Mouse (Mus musculus) left cerebral cortex, adult 11 months (tissue): ENCODE data around the gene Aqp1.

Experiments used
- DNase-seq: peaks from one replicate; pipeline ENCODE4 v3.0.0; 2022; ENCODE audit warnings: low spot score

Gene Aqp1

GRCm38 (mm10) chr6:55332100-55332772 lies 4.0 kb upstream of the Aqp1 start:
- DNase-seq, result no peak

DNA sequence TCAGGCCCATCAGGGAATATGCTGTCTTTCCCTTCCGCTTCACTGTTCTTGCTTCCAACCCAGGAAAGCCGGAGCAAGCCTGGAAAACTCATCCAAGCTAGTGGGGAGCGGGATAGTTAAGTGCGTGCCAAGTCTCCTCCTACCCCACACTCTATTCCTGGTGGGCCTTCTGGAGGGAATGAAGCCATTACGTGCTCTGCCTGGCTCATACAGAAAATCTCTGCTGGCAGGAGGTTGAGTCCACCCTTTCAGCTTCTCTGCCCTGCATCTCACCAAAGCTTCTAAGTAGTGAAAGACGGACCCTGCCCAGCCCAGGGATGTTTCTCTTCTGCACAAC lies 3.5 kb upstream of the Aqp1 start:
- DNase-seq, result no peak

GRCm38 (mm10) chr6:55337242-55337641 lies 1.0 kb downstream of the Aqp1 start:
- no peak for DNase-seq

- no peak for DNase-seq
Observed at GRCm38 (mm10) chr6:55338077-55338476, 1.8 kb downstream of the Aqp1 start.

- DNase-seq, result no peak
Observed at GRCm38 (mm10) chr6:55338934-55339825, 2.9 kb downstream of the Aqp1 start.

GRCm38 (mm10) chr6:55341688-55342087 lies 5.5 kb downstream of the Aqp1 start:
- no peak for DNase-seq

- no peak for DNase-seq
Observed at GRCm38 (mm10) chr6:55342328-55342727, 6.1 kb downstream of the Aqp1 start.

- DNase-seq, result no peak
Observed at GRCm38 (mm10) chr6:55343446-55343845, 7.2 kb downstream of the Aqp1 start.

DNA sequence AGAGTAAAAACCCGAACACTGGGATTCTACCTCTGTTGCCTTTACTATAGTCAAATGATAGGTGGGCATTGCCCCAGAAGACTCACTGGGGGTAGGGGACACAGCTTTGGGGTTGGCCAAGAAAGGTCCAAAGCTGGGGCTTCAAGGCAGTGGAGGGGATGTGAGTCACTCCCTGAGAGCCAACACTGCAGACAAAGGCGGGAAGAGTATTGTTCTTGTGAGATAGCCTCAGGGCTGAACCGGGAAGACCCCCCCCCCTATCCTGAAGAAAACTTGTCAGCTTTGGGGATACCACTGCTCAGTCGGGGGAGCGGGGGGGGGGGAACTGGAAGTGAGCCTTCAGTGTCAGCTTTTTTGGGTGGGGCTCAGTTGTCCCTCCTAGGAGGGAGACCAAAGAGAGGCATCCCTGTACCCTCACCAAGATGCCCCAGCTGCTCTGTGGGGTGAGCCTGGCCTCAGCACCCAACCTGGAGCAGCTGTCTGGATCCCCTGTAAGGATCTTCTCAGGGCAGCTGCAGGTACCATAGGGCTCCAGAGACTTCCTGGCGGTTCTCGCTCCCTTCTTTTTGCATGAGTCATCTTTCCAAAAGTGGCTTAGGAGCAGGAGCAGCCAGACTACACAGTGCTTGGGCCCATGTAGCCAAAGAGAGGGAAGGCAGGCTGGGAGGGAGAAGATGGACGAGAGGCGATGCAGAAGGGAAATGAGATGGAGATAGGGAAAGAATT lies 8.2 kb downstream of the Aqp1 start:
- DNase-seq, result no peak

DNA sequence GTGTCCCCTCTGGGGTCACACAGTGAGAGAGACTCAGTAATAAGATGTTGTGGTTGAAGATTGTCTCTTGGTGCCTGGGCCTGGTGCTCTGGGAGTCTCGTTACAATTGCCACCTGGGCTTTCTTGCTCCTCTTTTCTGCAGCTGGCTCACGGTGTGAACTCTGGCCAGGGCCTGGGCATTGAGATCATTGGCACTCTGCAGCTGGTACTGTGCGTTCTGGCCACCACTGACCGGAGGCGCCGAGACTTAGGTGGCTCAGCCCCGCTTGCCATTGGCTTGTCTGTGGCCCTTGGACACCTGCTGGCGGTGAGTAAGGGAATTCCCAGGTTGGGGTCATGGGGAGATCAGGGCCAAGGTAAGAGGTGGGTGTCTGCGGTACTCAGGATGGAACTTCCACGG lies 9.0 kb downstream of the Aqp1 start:
- no peak for DNase-seq

DNA sequence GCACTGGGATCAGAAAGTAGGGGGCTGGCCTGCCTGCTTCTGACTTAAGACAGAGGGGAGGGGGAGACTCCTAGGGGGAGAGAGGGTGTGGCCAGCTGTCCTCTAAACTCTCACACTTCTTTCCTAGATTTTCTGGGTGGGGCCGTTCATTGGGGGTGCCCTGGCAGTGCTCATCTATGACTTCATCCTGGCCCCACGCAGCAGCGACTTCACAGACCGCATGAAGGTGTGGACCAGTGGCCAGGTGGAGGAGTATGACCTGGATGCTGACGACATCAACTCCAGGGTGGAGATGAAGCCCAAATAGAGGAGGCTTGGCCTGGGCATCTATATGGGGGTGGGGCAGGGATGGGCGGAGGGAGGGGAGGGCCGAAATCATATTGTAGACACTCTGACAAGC lies 10.3 kb downstream of the Aqp1 start:
- no peak for DNase-seq

DNA sequence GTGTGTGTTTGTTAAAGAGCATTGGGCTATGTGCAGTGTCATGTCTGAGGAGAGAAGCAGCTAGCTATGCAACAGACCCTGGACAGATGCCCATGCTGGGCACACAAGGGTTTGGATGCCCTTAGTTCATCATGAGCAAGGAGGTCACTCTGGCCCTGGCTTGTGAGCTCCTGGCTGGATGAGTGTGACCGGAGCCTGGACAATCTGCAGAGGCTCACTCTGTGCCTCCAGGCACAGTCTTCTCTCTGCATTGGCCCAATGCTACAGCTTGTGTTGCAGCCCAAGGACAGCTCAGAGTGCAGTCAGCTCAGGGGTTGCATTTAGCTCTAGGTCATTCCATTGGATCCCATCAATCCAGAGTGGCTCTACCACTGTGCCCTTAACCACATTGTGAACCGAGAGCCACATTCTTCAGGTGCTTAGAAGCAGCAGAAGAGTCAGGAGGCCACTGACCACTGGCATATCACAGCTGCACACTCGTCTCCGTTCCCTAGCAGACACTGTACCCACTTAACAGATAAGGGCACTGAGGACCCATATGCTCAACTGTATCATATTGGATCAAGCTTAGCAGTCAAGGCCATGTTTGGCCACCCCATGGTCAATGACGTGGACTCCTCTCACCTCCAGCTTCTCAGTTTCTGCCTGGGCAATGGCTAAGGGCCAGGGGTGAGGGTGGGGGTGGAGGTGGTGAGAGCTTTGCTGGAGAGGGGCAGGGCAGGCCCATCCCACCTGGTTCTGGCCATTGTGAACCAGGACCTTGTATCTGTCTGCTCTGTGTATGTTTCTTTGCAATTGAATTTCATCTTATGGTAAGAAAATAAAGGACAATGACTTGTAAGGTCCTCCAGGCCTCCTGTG lies 11.7 kb downstream of the Aqp1 start:
- no peak for DNase-seq

DNA sequence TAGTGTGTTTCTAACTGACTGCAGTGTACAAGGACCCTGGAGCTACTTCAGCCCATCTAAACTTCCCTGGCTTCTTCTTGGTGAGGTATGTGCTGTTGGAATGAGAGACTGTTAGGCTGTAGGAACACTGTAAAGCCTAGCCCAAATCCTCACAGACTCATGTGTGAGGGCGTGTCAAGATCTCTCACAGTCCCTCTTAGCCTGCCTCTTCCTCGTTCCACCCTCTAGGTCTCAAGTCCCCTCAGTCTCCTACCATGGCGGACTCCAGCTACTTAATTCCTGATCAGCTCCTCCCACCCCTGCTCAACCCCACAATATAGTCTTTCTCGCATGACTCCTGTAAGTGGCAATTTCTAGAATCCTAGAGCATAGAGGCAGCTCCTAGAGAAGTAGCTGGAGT lies 13.0 kb downstream of the Aqp1 start:
- DNase-seq, result no peak

DNA sequence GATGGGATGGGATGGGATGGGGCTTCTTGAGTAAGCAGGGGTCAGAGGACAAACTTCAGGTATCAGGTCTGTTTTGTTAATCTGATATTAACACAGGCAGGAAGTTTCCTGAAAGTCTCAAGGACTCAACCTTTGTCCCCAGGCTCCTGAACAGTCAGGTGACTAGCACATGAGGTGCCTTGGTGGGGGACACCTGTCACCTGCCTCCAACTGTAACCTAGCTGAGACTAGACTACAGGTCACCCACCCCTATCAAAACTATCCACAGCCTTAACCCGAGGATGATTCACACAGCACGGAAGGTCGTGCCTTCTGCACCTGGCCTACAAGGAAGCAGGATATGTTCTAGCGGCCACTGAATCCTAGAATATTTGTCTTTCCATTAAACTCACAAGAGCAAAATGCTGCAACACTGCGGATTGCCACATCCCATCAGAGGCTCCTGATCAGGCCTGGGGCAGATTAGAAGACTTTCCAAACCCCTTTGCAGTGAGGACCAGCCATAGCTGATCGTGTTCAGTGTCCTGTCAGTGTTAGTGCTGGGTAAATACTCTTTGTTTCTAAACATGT lies 14.2 kb downstream of the Aqp1 start:
- no peak for DNase-seq

GRCm38 (mm10) chr6:55351712-55352111 lies 15.5 kb downstream of the Aqp1 start:
- no peak for DNase-seq

DNA sequence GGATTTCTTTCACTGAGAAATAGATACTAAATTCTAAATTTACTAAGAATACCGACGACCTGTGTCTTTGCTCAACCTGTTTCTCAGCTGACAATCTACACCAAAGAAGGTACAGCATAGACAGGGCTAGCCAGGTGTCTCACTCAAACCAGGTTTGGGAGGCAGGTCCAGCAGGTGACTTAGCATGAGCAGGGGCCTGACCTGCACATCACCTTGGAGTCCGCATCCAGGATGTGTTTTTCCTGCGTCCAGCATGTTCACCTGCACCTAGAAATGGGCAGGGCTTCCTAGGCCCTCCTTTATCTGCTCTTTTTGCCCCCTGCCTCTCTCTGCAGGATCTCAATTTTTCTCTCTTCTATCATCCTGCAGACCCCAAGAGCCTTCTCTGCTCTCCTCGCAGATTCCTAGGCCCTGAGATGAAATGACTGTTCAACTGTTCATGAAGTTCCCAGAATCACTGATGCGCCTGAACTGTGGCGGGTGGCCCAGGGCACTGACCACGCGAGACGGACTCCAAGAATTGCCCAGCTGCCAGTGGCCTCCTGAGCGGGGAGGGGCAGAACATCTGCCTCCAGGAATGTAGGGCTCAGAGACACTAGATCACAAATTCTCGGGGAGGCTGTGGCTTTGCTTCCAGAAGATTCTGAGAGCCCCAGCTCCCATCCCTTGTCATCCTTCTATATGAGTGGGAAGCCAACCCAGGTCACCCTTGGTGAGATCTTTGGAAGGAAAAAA lies 17.6 kb downstream of the Aqp1 start:
- DNase-seq, result no peak

DNA sequence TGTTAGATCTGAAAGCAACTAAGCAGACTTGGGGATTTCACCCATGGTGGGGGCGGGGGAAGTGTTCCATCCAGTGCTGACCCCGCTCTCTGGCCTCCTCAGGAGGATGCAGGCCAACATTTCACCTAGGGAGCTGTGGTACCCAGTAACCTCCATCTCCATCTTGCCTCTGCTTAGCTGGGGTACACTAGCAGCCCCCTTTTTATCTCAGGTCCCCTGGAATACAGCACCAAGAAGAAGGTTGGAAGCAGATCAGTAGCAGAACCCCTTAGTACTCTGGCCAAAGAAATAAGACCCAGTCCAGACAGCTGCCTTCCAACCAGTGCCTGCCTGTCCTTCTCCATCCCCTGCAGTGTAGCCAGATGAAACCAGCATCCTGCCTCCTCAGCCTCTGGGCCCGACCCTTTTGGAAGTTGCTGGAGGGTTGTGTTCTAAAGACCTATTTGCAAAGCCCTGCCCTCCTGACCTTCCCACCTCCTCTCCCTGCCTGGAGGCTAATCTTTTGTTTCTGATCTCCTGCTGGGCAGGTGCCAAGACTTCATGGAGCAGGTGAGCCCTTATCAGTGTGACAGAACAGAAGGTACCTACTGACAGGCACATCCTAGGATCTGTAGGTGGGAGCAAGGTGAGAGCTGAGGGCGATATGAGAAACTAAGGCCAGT lies 18.4 kb downstream of the Aqp1 start:
- DNase-seq, result no peak

GRCm38 (mm10) chr6:55355575-55355974 lies 19.3 kb downstream of the Aqp1 start:
- no peak for DNase-seq

DNA sequence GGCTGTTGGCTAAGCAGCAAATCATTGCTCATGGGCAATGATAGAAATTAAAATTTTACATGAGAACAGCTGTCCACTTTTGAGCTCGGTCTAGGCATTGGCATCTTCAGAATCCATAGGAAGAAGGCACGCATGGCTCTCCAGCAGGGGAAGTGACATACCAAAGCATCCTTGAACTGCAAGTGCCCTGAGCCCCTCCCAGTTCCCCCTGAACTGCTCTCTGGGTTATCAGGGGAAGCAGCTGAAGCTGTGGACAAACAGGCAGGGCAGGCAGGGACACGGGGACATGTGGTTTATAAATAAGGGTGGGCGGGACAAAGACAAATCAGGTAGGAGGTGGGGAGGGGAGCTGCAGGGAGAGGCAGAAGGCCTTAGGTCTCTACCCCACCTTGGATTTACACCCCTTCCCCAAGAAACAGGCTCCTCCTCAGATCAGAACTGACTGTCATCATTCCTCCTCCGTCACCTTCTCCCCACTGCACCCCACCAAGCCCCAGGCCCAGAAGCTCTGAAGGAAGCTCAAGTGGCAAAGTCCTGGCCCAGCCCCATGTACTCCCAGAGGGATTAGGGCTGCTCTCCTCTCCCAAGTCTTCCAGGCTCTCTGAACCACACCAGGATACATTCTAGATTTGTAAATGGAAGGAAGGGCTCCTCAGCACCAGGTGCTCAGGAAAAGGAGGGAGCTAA lies 19.9 kb downstream of the Aqp1 start:
- no peak for DNase-seq
